Mouse (Mus musculus) liver, embryonic 13.5 days (tissue): ENCODE measurements around the gene Ptgdr. TPM values are rescaled to one million over a fixed set of nuclear protein-coding genes. Genes with fewer than 3 reads are reported as not detected.
A peak's percentile ranks its signal among the peaks of the same experiment; 100 is the strongest.
"Not testable (repeated sequence)": the region's sequence is repeated elsewhere in the genome, so short reads cannot be mapped to it uniquely, and the experiment has no call there.

ENCODE experiments used
- ATAC-seq: fragments of 200-750 bp; cut with Nextera tagmentation; 2 replicates; pipeline ENCODE4 v1.8.0; 2017; ENCODE audit warnings: low read depth, mild to moderate bottlenecking, moderate number of reproducible peaks, moderate library complexity
- DNase-seq: peaks from one replicate; pipeline ENCODE4 v3.0.0; 2022
- H3K27ac ChIP-seq: fragments of 300-500 bp; sonication (generic); 2 replicates; pipeline ENCODE4 v1.5.1; 2015; ENCODE audit warnings: moderate library complexity, mild to moderate bottlenecking, inconsistent platforms
- H3K27me3 ChIP-seq: fragments of 300-500 bp; sonication (generic); 2 replicates; pipeline ENCODE4 v1.6.1; 2015; ENCODE audit warnings: mild to moderate bottlenecking, inconsistent platforms
- H3K36me3 ChIP-seq: fragments of 300-500 bp; sonication (generic); 2 replicates; pipeline ENCODE4 v1.6.1; 2015; ENCODE audit warnings: mild to moderate bottlenecking, inconsistent platforms
- H3K4me1 ChIP-seq: fragments of 300-500 bp; sonication (generic); replicated peaks from 2 replicates; pipeline ENCODE4 v1.6.1; 2015; ENCODE audit warnings: inconsistent platforms
- H3K4me2 ChIP-seq: fragments of 300-500 bp; sonication (generic); 2 replicates; pipeline ENCODE4 v1.6.1; 2015; ENCODE audit warnings: inconsistent platforms, mild to moderate bottlenecking, moderate library complexity
- H3K4me3 ChIP-seq: fragments of 300-500 bp; sonication (generic); replicated peaks from 2 replicates; pipeline ENCODE4 v1.5.1; 2015; ENCODE audit warnings: mild to moderate bottlenecking, inconsistent platforms
- H3K9ac ChIP-seq: fragments of 300-500 bp; sonication (generic); 2 replicates; pipeline ENCODE4 v1.6.1; 2015; ENCODE audit warnings: mild to moderate bottlenecking, inconsistent platforms
- H3K9me3 ChIP-seq: fragments of 300-500 bp; sonication (generic); replicated peaks from 2 replicates; pipeline ENCODE4 v1.6.1; 2016; ENCODE audit warnings: inconsistent platforms
- WGBS: fragments of 180-500 bp; shearing (Covaris S2); methylation state at CpG from one replicate; pipeline ENCODE4 v1.1.7; 2015; ENCODE audit not compliant: insufficient replicate concordance; 5-methylcytosine and 5-hydroxymethylcytosine counted together
- polyA plus RNA-seq: library from polyadenylated mRNA; unstranded; fragments of >200 nt; fragmentation: Nextera tagmentation; extraction: Ambion mirVana; gene quantifications from 2 replicates; pipeline ENCODE4 v1.2.1, GENCODE M21; 2015

The Ptgdr gene
- polyA plus RNA-seq, 1 experiment from 2014 or later = not detected

- Histone ChIP-seq H3K27me3 (no peaks in the 10 kb centered on the region), H3K36me3 (no peaks in the 10 kb centered on the region), H3K9me3 (no peaks in the 10 kb centered on the region), H3K4me2 (no peak overlapping the region), H3K27ac (no peak overlapping the region), H3K9ac (no peak overlapping the region), H3K4me3 (no peak overlapping the region), H3K4me1 (no peaks in the 10 kb centered on the region)
- ATAC-seq (no peak), DNase-seq (no peak)
- 50% methylated on average over 6 of the region's 6 CpGs for WGBS
Measured at GRCm38 (mm10) chr14:44846558-44847263, 12.5 kb downstream of the Ptgdr start.

GRCm38 (mm10) chr14:44843768-44844755 lies 15.1 kb downstream of the Ptgdr start:
- Histone ChIP-seq H3K9me3 (no peaks in the 10 kb centered on the region), H3K27me3 (no peaks in the 10 kb centered on the region), H3K9ac (no peak overlapping the region), H3K4me3 (no peak overlapping the region), H3K36me3 (no peaks in the 10 kb centered on the region), H3K4me2 (0 out of 2 replicates have a peak overlapping the region, but pooled peaks have one; percentile 5), H3K4me1 (no peaks in the 10 kb centered on the region), H3K27ac (no peak overlapping the region)
- WGBS = 33% methylated on average over 15 of the region's 15 CpGs
- DNase-seq = no peak
- no peak for ATAC-seq

GRCm38 (mm10) chr14:44838685-44839084 lies 20.5 kb downstream of the Ptgdr start:
- DNase-seq = no peak
- no peaks in the 10 kb centered on the region for H3K27me3 ChIP-seq
- H3K4me2 ChIP-seq = no peak overlapping the region
- H3K27ac ChIP-seq = no peak overlapping the region
- no peaks in the 10 kb centered on the region for H3K4me1 ChIP-seq
- H3K4me3 ChIP-seq = no peak overlapping the region
- H3K9ac ChIP-seq = no peak overlapping the region
- ATAC-seq = no peak
- WGBS = 36% methylated on average over 1 of the region's 1 CpGs
- no peaks in the 10 kb centered on the region for H3K36me3 ChIP-seq
- H3K9me3 ChIP-seq = no peaks in the 10 kb centered on the region

GRCm38 (mm10) chr14:44835132-44835531 lies 24.0 kb downstream of the Ptgdr start:
- ATAC-seq = no peak
- Histone ChIP-seq H3K4me3 (no peak overlapping the region), H3K9ac (no peak overlapping the region), H3K27ac (no peak overlapping the region), H3K4me1 (no peaks in the 10 kb centered on the region), H3K36me3 (no peaks in the 10 kb centered on the region), H3K9me3 (no peaks in the 10 kb centered on the region), H3K4me2 (no peak overlapping the region), H3K27me3 (no peaks in the 10 kb centered on the region)
- 46% methylated on average over 2 of the region's 2 CpGs for WGBS
- DNase-seq = no peak

- H3K4me3 ChIP-seq, H3K9ac ChIP-seq, H3K36me3 ChIP-seq, H3K4me1 ChIP-seq, H3K4me2 ChIP-seq, H3K27ac ChIP-seq, DNase-seq, H3K27me3 ChIP-seq, H3K9me3 ChIP-seq, ATAC-seq: not testable (repeated sequence)
- 62% methylated on average over 3 of the region's 3 CpGs for WGBS
Measured at GRCm38 (mm10) chr14:44834134-44834533, 25.0 kb downstream of the Ptgdr start.

- H3K27me3 ChIP-seq, H3K4me3 ChIP-seq, H3K9ac ChIP-seq, H3K36me3 ChIP-seq, H3K4me1 ChIP-seq, H3K9me3 ChIP-seq, DNase-seq, H3K4me2 ChIP-seq, ATAC-seq, H3K27ac ChIP-seq: not testable (repeated sequence)
- WGBS = 71% methylated on average over 4 of the region's 4 CpGs
Measured at GRCm38 (mm10) chr14:44833096-44833495, 26.1 kb downstream of the Ptgdr start.

DNA sequence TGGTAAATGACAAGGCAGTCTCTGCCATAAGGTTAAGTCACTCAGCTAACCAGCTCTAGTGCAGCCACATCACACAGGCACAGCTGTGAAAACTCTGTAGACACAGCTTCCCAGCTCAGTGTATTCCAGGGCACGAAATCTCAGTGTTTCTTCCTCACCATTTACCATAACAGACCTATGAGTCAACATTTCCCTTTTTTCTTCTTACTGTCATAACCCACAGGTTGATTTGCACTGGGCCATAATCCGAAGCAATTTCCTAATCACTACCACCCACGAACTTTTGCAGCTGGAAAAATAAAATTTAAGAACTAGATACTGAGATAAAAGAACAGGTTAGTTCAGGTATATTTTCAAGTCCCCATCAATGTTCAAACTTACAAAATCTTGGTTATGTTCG lies 31.4 kb downstream of the Ptgdr start:
- ATAC-seq = no peak
- no peak overlapping the region for H3K27ac ChIP-seq
- H3K27me3 ChIP-seq = no peaks in the 10 kb centered on the region
- H3K4me1 ChIP-seq = no peaks in the 10 kb centered on the region
- no peak for DNase-seq
- no peak overlapping the region for H3K9ac ChIP-seq
- H3K36me3 ChIP-seq = no peaks in the 10 kb centered on the region
- WGBS = 42% methylated on average over 4 of the region's 4 CpGs
- no peaks in the 10 kb centered on the region for H3K9me3 ChIP-seq
- H3K4me2 ChIP-seq = no peak overlapping the region
- H3K4me3 ChIP-seq = no peak overlapping the region

- ATAC-seq = no peak
- Histone ChIP-seq H3K4me2 (no peak overlapping the region), H3K4me1 (no peaks in the 10 kb centered on the region), H3K9ac (no peak overlapping the region), H3K36me3 (no peaks in the 10 kb centered on the region), H3K9me3 (no peaks in the 10 kb centered on the region), H3K4me3 (no peak overlapping the region), H3K27me3 (no peaks in the 10 kb centered on the region), H3K27ac (no peak overlapping the region)
- 53% methylated on average over 7 of the region's 7 CpGs for WGBS
- no peak for DNase-seq
Measured at GRCm38 (mm10) chr14:44821177-44822057, 37.8 kb downstream of the Ptgdr start.

DNA sequence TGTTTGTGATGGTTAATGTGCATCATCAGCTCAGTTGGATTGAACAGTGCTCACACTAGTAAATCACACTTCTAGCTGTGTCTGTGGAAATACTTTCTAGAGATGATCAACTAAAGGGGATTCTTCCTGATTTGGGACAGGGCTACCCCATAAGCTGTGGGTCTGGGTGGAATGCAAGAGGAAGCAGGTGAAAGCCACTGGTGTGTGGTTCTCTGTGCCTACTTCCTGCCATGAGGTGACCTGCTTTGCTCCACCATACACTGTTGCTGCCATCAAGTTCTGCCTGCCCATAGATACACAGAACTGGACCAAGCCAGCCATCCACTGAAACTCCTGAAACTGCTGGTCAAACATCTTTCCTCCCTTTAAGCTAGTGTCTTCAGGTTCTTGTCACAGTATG lies 46.0 kb downstream of the Ptgdr start:
- H3K4me3 ChIP-seq, H3K27me3 ChIP-seq, H3K4me2 ChIP-seq, H3K9me3 ChIP-seq, DNase-seq, ATAC-seq, H3K27ac ChIP-seq, H3K36me3 ChIP-seq, H3K9ac ChIP-seq, H3K4me1 ChIP-seq: not testable (repeated sequence)
